In genomic region chr7:100593349-100593748, GRCm38 (mm10) we compare ENCODE assay signal across 21 mouse cellular contexts. TPM values are rescaled to one million over a fixed set of nuclear protein-coding genes. Genes with fewer than 3 reads are reported as not detected.
DNase-seq lines count a peak whose midpoint lies in the region; TF ChIP-seq lines count a peak whose summit lies in the region.
"Had no signal": no experiment of that assay in that cellular context is flagged by ENCODE, and none has a peak within 500 bp of the region (broad histone marks: within the 10 kb centered on the region; RNA-seq: fewer than 3 reads in every experiment).

No protein-coding gene starts in this region.

- H3K9ac ChIP-seq in CH12.LX (ENCODE audit: insufficient read depth, low read depth), result no peak overlapping the region
- H3K9ac ChIP-seq in MEL (ENCODE audit: control insufficient read depth, low read depth, low read length, poor library complexity, severe bottlenecking), result peak overlapping the region; percentile 3; the same call in 1 of the 2 replicates

- in situ Hi-C loops in CH12.LX (cut with MboI; ENCODE audit: low pct_ligation_motif_present, low pct_unique_long_range_greater_than_20kb, low sequenced_read_pairs), result no loop called here

- dilution Hi-C loops in CH12.LX (cut with MboI; ENCODE audit: extremely low pct_ligation_motif_present, extremely low pct_unique_long_range_greater_than_20kb, low sequenced_read_pairs), result no loop called here

- no peak for TF ChIP-seq EP300 in CH12.LX (IDR thresholded peaks at IDR 0.05; ENCODE audit: low read length)
- no peak for TF ChIP-seq EP300 in MEL (IDR thresholded peaks at IDR 0.05; ENCODE audit: low read depth in 1 of 2, low read length in 2 of 2)

- H3K27ac ChIP-seq in CH12.LX (ENCODE audit: insufficient read depth, low read depth) (no peak overlapping the region), MEL (ENCODE audit: control insufficient read depth, low read depth, low read length) (no peak overlapping the region)
- no peak overlapping the region for H3K27ac ChIP-seq in cerebellum, adult 2 months (ENCODE audit: insufficient read depth, low read length)

- DNase-seq in CH12.LX (ENCODE audit: extremely low read depth), result no peak
- DNase-seq in MEL (ENCODE audit: low read depth, low spot score), result peak; percentile 83
- DNase-seq in MEL-GATA-1-ER (ENCODE audit: extremely low read depth, low read depth), result peak; percentile 81
- DNase-seq in cerebellum, adult 11-12 months, result no peak
- no peak for DNase-seq in spleen, adult 18-20 months
- DNase-seq in cerebellum, adult 2 months, result no peak
- DNase-seq: adrenal gland, adult 2 months; adrenal gland, adult 8-10 months; adrenal gland, postnatal 10 days; adrenal gland, postnatal 14 days; adrenal gland, postnatal 25 days; adrenal gland, postnatal 36 days; B cell, adult 2 months; cerebellum, adult 11 months; cerebellum, adult 18-20 months; cerebellum, adult 8-10 months; cerebellum, adult 9-10 months; cerebellum, adult 9-11 months; cerebellum, postnatal 10 days had no signal

- no peak for TF ChIP-seq POLR2A in CH12.LX (IDR thresholded peaks at IDR 0.05; ENCODE audit: low read depth, low read length)
- TF ChIP-seq POLR2A in MEL (IDR thresholded peaks at IDR 0.05; ENCODE audit: control insufficient read depth in 1 of 2, insufficient read depth in 1 of 2, low read depth in 1 of 2, low read length in 2 of 2, poor library complexity in 1 of 2), result no peak
- no peak for TF ChIP-seq POLR2A in cerebellum, adult 2 months (IDR thresholded peaks at IDR 0.05; ENCODE audit: borderline replicate concordance, insufficient read depth, low read length)

- no peaks in the 10 kb centered on the region for H3K36me3 ChIP-seq in CH12.LX (replicated peaks in 1 of 2; ENCODE audit: control insufficient read depth in 1 of 2, insufficient read depth in 1 of 2, low read length in 1 of 2)
- H3K36me3 ChIP-seq in MEL (ENCODE audit: control insufficient read depth in 1 of 2, insufficient read depth in 2 of 2, low read length in 2 of 2), result peaks cover 0 to 17% of the 10 kb centered on the region in 2 experiments; a peak in 2 of 4 replicates
- H3K36me3 ChIP-seq: G1E had no signal

- TF ChIP-seq RAD21 in CH12.LX (IDR thresholded peaks at IDR 0.05; ENCODE audit: low read depth, low read length) (no peak), MEL (IDR thresholded peaks at IDR 0.05; ENCODE audit: low read depth, low read length) (no peak)

- H3K27me3 ChIP-seq in CH12.LX (replicated peaks), result no peaks in the 10 kb centered on the region
- H3K27me3 ChIP-seq in MEL (ENCODE audit: control insufficient read depth in 1 of 2, insufficient read depth in 2 of 2, low read length in 2 of 2), result no peaks in the 10 kb centered on the region
- H3K27me3 ChIP-seq in cerebellum, adult 2 months (ENCODE audit: control insufficient read depth, insufficient read depth, low read length), result no peaks in the 10 kb centered on the region
- H3K27me3 ChIP-seq: Patski had no signal

- H3K4me1 ChIP-seq in CH12.LX (ENCODE audit: control insufficient read depth in 1 of 2, insufficient read depth in 2 of 2), result peaks cover 2 to 16% of the 10 kb centered on the region in 2 experiments; a peak in 2 of 4 replicates
- H3K4me1 ChIP-seq in MEL (ENCODE audit: control insufficient read depth in 1 of 2, insufficient read depth in 2 of 2, low read length in 2 of 2), result peaks cover 2 to 8% of the 10 kb centered on the region in 2 experiments; a peak in 3 of 4 replicates
- H3K4me1 ChIP-seq in cerebellum, adult 2 months (ENCODE audit: control insufficient read depth, insufficient read depth, low read length), result no peaks in the 10 kb centered on the region

- H3K9me3 ChIP-seq in CH12.LX (replicated peaks; ENCODE audit: low read length) (no peaks in the 10 kb centered on the region), MEL (replicated peaks; ENCODE audit: insufficient read depth, low read length) (no peaks in the 10 kb centered on the region)
- H3K9me3 ChIP-seq: G1E had no signal

- H3K4me2 ChIP-seq in CH12.LX (ENCODE audit: insufficient read depth, low read depth, poor library complexity, severe bottlenecking), result no peak overlapping the region

- H3K4me3 ChIP-seq in CH12.LX (replicated peaks in 1 of 3; ENCODE audit: low read depth in 2 of 3, low read length in 2 of 3, poor library complexity in 1 of 3), result no peak overlapping the region
- no peak overlapping the region for H3K4me3 ChIP-seq in MEL (ENCODE audit: control insufficient read depth in 1 of 2, insufficient read depth in 1 of 2, low read depth in 2 of 2, low read length in 2 of 2)
- no peak overlapping the region for H3K4me3 ChIP-seq in cerebellum, adult 2 months (replicated peaks; ENCODE audit: insufficient read depth, low read depth, low read length)

- TF ChIP-seq CTCF in CH12.LX (conservative IDR thresholded peaks at IDR 0.05 in 1 of 2, IDR thresholded peaks at IDR 0.05 in 1 of 2; ENCODE audit: low read depth in 2 of 2, low read length in 2 of 2) (no peak), MEL (IDR thresholded peaks at IDR 0.05 in 2 of 3, conservative IDR thresholded peaks at IDR 0.05 in 1 of 3; ENCODE audit: control insufficient read depth in 1 of 3, insufficient read depth in 1 of 3, low read depth in 2 of 3, low read length in 3 of 3, poor library complexity in 1 of 3, severe bottlenecking in 1 of 3) (no peak)
- no peak for TF ChIP-seq CTCF in cerebellum, adult 2 months (IDR thresholded peaks at IDR 0.05; ENCODE audit: borderline replicate concordance, insufficient read depth, low read depth, low read length)

- H3K79me2 ChIP-seq in CH12.LX (replicated peaks; ENCODE audit: control insufficient read depth, extremely low read depth, insufficient read depth, poor library complexity, severe bottlenecking) (0 out of 2 replicates have a peak, but pooled peaks cover 2% of the 10 kb centered on the region), MEL (ENCODE audit: control insufficient read depth, insufficient read depth, low read length, poor library complexity) (peaks cover 1% of the 10 kb centered on the region; the same call in 1 of the 2 replicates)

TF ChIP-seq in CH12.LX, 34 proteins besides CTCF, POLR2A, EP300 and RAD21:
- TF ChIP-seq JUND (conservative IDR thresholded peaks at IDR 0.05; ENCODE audit: low read depth, low read length) (no peak), SIN3A (IDR thresholded peaks at IDR 0.05; ENCODE audit: low read length) (no peak), ELF1 (IDR thresholded peaks at IDR 0.05; ENCODE audit: low read depth, low read length) (peak; percentile 18; the same call in 1 of the 2 replicates), TBP (conservative IDR thresholded peaks at IDR 0.05; ENCODE audit: low read depth, low read length) (peak; percentile 93)

TF ChIP-seq in MEL, 35 proteins besides CTCF, POLR2A, EP300 and RAD21:
- TF ChIP-seq MAFK (IDR thresholded peaks at IDR 0.05; ENCODE audit: borderline replicate concordance, low read depth, low read length) (peak; percentile 88), MEF2A (IDR thresholded peaks at IDR 0.05; ENCODE audit: extremely low read depth, insufficient replicate concordance, low read depth, low read length, poor library complexity, severe bottlenecking) (no peak), ZNF384 (IDR thresholded peaks at IDR 0.05; ENCODE audit: low read depth, low read length) (no peak), POLR2AphosphoS5 (IDR thresholded peaks at IDR 0.05; ENCODE audit: borderline replicate concordance, low read depth, low read length) (no peak), ELF1 (IDR thresholded peaks at IDR 0.05; ENCODE audit: low read depth, low read length) (peak; percentile 41; the same call in 1 of the 2 replicates), TBP (IDR thresholded peaks at IDR 0.05; ENCODE audit: low read depth, low read length) (peak; percentile 99)

RNA-seq across cellular contexts. Expression of gene Rab6a, which starts 13.9 kb away (rescaled TPM):
- total RNA-seq in CH12.LX (2012; rRNA removed), result 11.1 and 12.0 TPM in 2 replicates
- total RNA-seq in CH12.LX (2014; rRNA removed), result 30.7 and 35.2 TPM in 2 replicates
- 23.2 and 30.7 TPM in 2 replicates for polyA plus RNA-seq in CH12.LX (2012; ENCODE audit: insufficient read length, low read depth)
- total RNA-seq in MEL (2012; rRNA removed), result 43.2 and 45.1 TPM in 2 replicates
- 10 to 100 TPM; 58.4 to 92.8 TPM for polyA plus RNA-seq in MEL (2012; ENCODE audit: insufficient read depth in 1 of 2, insufficient read length in 2 of 2, low read depth in 1 of 2, low replicate concordance in 2 of 2, missing spikeins in 1 of 2)
- polyA plus RNA-seq in cerebellum, adult 2 months (2012; rRNA removed), result 252 and 259 TPM in 2 replicates

RNA-seq across cellular contexts. Expression of gene Mrpl48, which starts 14.8 kb away (rescaled TPM):
- total RNA-seq in CH12.LX (2012; rRNA removed) (39.1 and 42.5 TPM in 2 replicates), CH12.LX (2014; rRNA removed) (99.4 and 104 TPM in 2 replicates), MEL (2012; rRNA removed) (39.5 and 45.5 TPM in 2 replicates)
- polyA plus RNA-seq in CH12.LX (2012; ENCODE audit: insufficient read length, low read depth) (98.5 and 110 TPM in 2 replicates), MEL (2012; ENCODE audit: insufficient read depth in 1 of 2, insufficient read length in 2 of 2, low read depth in 1 of 2, low replicate concordance in 2 of 2, missing spikeins in 1 of 2) (10 to 100 TPM in 1 of 2 experiments, not detected in 1; 67.3 TPM)
- 95.5 and 96.5 TPM in 2 replicates for polyA plus RNA-seq in cerebellum, adult 2 months (2012; rRNA removed)

RNA-seq across cellular contexts. Expression of gene Coa4, which starts 56.5 kb away (rescaled TPM):
- total RNA-seq in CH12.LX (2012; rRNA removed) (22.9 and 25.5 TPM in 2 replicates), CH12.LX (2014; rRNA removed) (20.3 and 24.1 TPM in 2 replicates), MEL (2012; rRNA removed) (6.1 and 8.1 TPM in 2 replicates)
- polyA plus RNA-seq in CH12.LX (2012; ENCODE audit: insufficient read length, low read depth) (22.0 and 24.1 TPM in 2 replicates), MEL (2012; ENCODE audit: insufficient read depth in 1 of 2, insufficient read length in 2 of 2, low read depth in 1 of 2, low replicate concordance in 2 of 2, missing spikeins in 1 of 2) (10 to 100 TPM in 1 of 2 experiments, not detected in 1; 13.8 TPM)
- polyA plus RNA-seq in cerebellum, adult 2 months (2012; rRNA removed), result 12.7 and 13.0 TPM in 2 replicates

Comparison
In these comparisons a context has a peak if more than half of its experiments do, and no peak if none do; other contexts are left out.
1. DNase-seq: peak in MEL (single experiment) and MEL-GATA-1-ER (single experiment); none in CH12.LX (single experiment), cerebellum, adult 11-12 months (single experiment), spleen, adult 18-20 months (0 of 2) and cerebellum, adult 2 months (0 of 2).
2. Of the 35 proteins assayed by ChIP-seq in both MEL and CH12.LX: peak only in MEL: MAFK; only in CH12.LX: none; in both: ELF1 and TBP; in neither: 32.